Mouse (Mus musculus) urinary bladder, postnatal 14 days (tissue): ENCODE measurements at regions not wholly inside any gene's neighbourhood (a gene's known extent, or its start where the extent isn't known, plus 50 kb on each side); places are given as distances from the start of the nearest gene placed in this dataset.

Experiments
- DNase-seq: peaks from one replicate; pipeline ENCODE4 v3.0.0; 2021; ENCODE audit warnings: low spot score

GRCm38 (mm10) chr12:110185399-110185798 lies 93.5 kb upstream of the Dio3 start:
- DNase-seq: no peak

DNA sequence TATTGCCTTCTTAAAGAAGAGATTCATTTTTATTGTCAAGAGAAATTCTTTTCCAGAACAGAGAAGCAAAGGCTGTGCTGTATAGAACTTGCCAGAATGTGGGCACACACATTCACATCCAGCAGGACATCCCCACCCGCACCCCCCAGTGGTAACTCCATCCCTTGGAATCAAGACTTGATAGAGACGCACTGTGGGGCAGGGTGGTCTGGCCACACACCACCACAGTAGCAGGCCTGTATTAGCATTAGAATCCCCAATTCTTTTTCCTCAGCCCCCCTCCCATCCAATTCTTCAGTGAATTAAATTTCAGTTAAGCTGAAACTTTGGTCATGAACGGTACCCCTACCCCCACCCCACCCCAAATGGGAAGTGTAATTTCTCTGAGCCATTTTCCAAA lies 92.5 kb upstream of the Dio3 start:
- DNase-seq: no peak

- no peak for DNase-seq
Measured at GRCm38 (mm10) chr12:110186911-110187245, 92.0 kb upstream of the Dio3 start.

- DNase-seq: no peak
Measured at GRCm38 (mm10) chr12:110187246-110188135, 91.4 kb upstream of the Dio3 start.

- DNase-seq: no peak
Measured at GRCm38 (mm10) chr12:110188136-110188631, 90.7 kb upstream of the Dio3 start.

- no peak for DNase-seq
Measured at GRCm38 (mm10) chr12:110188641-110189328, 90.1 kb upstream of the Dio3 start.

DNA sequence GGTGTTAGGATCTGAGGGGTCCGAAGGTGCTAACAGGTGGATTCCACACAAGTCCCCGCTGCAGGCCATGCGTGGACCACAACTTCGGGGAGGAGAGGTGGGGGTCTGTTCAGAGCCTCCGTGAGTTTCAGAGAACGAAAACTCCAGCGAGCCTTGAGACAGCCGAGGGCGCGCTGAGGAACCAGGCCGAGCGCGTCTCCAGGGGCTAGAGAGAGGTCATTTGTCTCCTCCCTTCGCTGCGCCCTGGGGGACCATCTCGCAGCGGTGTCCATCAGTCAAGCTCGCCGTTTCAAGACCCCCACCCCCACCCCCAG lies 89.6 kb upstream of the Dio3 start:
- DNase-seq: no peak

DNA sequence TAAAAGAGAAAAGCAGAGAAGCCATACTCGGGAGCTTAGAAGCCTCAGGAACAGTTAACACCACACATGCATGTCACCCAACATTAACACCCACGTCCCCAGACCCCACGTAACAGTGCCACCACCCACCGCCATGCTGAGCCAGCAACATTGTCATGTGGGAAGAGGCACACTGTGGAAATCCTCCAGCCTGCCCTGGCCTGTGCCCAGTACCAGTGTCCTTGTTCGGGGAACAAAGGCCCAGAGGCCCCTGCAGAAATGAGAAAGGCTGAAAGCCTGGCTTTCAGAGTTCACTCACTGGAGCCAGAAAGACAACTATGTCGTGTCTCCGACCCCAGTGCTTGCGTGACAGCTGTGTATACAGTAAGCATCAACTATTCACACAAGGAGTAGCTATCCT lies 86.7 kb upstream of the Dio3 start:
- no peak for DNase-seq

- DNase-seq: no peak
Measured at GRCm38 (mm10) chr12:110197366-110197765, 81.5 kb upstream of the Dio3 start.

- DNase-seq: no peak
Measured at GRCm38 (mm10) chr12:110200471-110200870, 78.4 kb upstream of the Dio3 start.

GRCm38 (mm10) chr12:110200887-110201286 lies 78.0 kb upstream of the Dio3 start:
- peak; percentile 15 for DNase-seq

DNA sequence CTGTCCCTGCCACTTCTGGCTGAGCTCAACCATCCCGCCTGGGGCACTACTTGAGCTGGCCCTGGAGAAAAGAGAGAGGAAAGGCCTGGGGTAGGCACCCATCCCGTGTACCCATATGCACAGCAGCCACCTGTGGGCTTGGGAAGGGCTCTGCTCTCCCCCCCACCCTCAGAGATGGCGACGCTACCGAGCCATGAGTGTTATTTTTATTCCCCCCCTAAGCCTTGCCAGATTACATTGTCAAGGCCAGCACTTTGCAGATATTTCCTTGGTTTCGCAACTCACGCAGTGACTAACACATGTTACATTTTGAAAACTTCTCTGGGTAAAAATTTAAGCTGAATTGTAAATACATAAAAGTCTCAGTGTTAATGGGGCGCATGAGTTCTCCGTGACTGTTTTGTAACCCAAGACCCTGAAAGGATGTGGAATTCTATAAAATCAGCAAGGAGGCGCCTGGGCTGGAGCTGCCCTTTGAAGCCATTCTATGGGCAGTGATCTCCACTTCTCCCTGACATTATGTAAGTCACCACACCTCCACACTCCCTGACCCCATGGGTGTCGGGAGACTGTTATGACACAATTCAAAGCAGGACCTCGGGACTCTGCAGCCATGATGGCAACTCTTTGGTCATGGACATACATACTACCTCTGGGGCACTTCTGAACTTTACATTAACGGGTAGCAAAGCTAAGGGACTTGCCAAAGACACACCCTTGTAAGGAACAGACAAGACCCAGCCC lies 75.4 kb upstream of the Dio3 start:
- DNase-seq: peak; percentile 50

GRCm38 (mm10) chr12:110204246-110204989 lies 74.5 kb upstream of the Dio3 start:
- DNase-seq: no peak

DNA sequence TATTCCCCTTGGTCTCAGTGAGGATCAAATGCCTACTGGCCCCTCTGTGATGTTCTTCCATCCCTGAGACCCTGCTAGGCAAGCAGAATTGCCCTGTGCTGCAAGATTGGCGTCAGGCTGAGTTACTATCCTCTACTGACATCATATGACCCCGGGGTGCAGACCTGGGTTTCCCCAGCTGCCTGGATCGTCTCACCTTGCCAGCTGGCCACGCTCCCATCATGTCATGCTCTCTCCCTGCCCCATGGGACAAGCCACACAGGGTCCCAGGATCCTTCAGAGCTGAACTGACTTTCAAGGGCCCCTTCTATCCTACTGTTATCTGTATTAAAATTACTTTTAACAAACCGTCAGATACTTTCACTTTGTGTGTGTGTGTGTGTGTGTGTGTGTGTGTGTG lies 72.6 kb upstream of the Dio3 start:
- DNase-seq: no peak

DNA sequence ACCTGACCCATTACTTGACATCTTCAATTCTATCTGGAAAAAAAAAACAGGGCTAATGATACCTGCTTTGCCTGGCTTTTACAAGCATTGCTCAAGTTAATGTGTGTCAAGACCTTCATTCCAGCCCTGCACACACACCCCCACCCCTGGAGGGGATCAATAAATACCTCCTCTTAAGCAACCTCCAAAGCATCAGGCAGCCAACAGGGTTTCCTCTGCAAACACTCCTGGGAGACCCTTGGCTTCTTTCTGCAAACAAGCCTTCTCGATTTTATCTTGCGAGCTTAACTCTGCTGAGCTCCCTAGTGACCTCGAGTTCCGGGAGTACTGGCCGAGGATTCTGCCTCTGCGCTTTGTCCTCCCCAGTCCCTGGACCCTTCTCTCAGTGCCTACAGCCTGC lies 72.1 kb upstream of the Dio3 start:
- peak; percentile 33 for DNase-seq

DNA sequence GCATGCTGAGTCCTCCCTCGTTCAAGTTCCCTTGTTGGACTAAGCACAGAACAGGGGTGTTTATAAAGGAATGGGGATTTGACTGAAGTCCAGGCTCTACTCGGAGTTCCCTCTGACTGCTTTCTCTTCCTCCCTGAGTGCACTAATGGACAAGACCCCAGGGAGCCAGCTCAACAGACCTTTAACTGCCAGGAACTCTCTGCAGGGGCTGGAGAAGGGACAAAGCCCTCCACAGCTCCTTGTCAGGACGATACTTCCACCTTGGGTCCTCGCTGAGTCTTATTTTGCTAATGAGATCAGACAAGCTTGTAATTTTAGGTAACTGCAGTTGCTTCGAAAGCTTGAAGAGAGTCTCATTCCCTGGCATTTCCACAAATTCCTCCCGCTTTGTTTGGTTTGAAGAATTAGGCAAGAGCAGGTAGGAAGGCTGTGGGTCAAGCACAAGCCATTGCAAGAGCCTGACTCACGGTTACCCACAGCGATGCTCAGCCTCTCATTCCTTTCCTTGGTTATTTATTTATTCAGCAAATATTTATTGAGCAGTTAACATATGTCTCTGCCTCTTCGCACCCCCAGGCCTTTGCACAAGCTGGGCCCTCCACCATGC lies 71.5 kb upstream of the Dio3 start:
- DNase-seq: peak; percentile 24

DNA sequence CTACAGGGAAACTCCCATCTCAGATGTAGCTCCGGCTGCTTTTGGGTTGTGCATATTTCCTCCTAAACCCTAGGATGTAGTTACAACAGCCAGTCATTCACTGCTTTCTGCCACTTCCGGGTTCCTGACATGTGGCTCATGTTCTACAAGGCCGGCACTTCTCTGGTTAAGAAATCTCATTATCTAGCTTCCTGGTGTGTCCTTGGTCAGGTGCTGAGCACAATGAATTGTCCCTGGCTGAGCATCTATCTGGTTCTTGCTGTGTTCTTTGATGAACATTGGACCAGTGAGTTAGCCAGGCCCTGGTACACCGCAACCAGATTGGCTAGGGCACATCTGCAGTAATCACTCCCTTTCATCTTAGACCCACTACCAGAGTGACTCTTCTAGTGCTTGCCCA lies 66.2 kb upstream of the Dio3 start:
- DNase-seq: no peak

GRCm38 (mm10) chr12:110214833-110215232 lies 64.0 kb upstream of the Dio3 start:
- DNase-seq: no peak

DNA sequence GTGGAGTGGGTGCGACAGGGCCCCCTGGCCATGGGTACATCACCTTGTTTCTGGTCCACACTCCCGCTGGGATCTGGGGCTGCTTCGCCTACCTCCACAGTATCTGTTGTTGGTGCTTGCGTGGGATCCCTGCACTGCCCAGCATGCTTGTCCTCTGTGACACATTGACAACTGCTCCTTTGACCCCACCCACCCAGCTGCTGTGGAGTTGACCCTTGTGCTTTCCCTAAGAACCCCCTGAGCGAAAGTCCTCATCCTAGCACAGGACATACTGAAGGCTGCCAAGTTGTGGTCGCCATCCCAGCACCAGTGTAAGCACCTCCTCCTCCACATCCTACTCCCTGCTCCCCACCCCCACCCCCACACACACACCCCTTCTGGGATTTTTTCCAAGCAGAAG lies 63.6 kb upstream of the Dio3 start:
- no peak for DNase-seq

GRCm38 (mm10) chr12:110219750-110220149 lies 59.1 kb upstream of the Dio3 start:
- no peak for DNase-seq

GRCm38 (mm10) chr12:110220516-110220915 lies 58.4 kb upstream of the Dio3 start:
- DNase-seq: no peak

DNA sequence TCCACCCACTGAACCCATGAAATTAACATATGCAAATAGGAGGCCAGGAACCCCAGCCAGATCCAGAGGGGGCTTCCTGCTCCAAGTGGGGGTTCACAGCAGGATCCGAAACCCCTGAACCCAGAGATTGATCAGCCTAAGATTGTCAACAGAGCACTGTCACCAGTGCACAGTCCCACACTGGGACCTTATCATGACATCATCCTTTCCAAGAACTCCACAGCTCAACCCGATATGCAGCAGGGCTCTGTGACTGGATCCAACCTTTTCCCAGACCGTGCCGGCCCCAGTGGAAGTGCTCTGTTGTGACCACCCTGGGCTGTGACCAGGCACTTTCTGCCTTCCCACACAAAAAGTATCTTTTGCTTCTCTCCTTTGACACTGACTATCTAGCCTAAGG lies 57.7 kb upstream of the Dio3 start:
- DNase-seq: no peak
